28 mouse cellular contexts compared by ENCODE assay signal in the genomic region with DNA sequence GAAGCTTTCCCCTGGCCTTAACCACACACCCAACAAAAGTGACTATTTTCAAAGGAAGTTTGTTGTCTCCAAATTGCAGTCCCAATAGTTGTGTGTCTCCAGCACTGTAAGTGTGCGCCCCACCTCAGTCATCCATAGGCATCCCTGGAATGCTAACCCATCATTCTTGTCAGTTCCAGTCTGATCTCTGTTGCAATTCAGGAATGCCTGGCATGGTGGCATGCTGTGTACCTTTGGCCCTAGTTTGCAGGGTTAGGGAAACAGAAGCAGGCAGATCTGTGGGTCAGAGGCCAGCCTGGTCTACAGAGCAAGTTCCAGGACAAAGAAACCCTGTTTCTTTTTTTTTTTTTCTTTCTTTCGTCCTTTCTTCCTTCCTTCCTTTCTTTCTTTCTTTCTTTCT. TPM values are rescaled to one million over a fixed set of nuclear protein-coding genes. Genes with fewer than 3 reads are reported as not detected.
DNase-seq lines count a peak whose midpoint lies in the region; ATAC-seq and TF ChIP-seq lines count a peak whose summit lies in the region.
"Had no signal": no experiment of that assay in that cellular context is flagged by ENCODE, and none has a peak within 500 bp of the region (broad histone marks: within the 10 kb centered on the region; RNA-seq: fewer than 3 reads in every experiment).

No protein-coding gene starts in this region.

- H3K27me3 ChIP-seq in kidney, adult 2 months (replicated peaks; ENCODE audit: control insufficient read depth, insufficient read depth, low read length): no peaks in the 10 kb centered on the region
- H3K27me3 ChIP-seq in Patski: no peaks in the 10 kb centered on the region
- H3K27me3 ChIP-seq: forebrain, embryonic 13.5 days; limb, embryonic 12.5 days; liver, embryonic 12.5 days; megakaryocyte, embryonic 14.5 days; midbrain, embryonic 13.5 days; stomach, embryonic 15.5 days had no signal

- H3K4me1 ChIP-seq in kidney, adult 2 months (ENCODE audit: control insufficient read depth, insufficient read depth, low read length): no peaks in the 10 kb centered on the region; the same call in 1 of the 2 replicates
- H3K4me1 ChIP-seq: forebrain, embryonic 13.5 days; limb, embryonic 12.5 days; liver, embryonic 12.5 days; megakaryocyte, embryonic 14.5 days; midbrain, embryonic 13.5 days; stomach, embryonic 15.5 days had no signal

- DNase-seq in kidney, adult 2 months: peak; percentile 67
- no peak for DNase-seq in kidney, postnatal 4 days
- DNase-seq in ES-CJ7 (ENCODE audit: low read depth, low spot score) (peak; percentile 63), Patski (ENCODE audit: low read depth, low spot score) (no peak)
- DNase-seq in kidney, postnatal 36 days: peak; percentile 54 to 68
- DNase-seq in spleen, postnatal 10 days (ENCODE audit: low spot score in 2 of 2): no peak
- no peak for DNase-seq in right cerebral cortex, postnatal 10 days (ENCODE audit: low spot score in 2 of 2)
- DNase-seq: adrenal gland, adult 8-10 months; B cell, adult 2 months; cerebellum, adult 2 months; cerebellum, postnatal 14 days; gastrocnemius, postnatal 14 days; liver, postnatal 0 days; lung, postnatal 36 days; right cerebral cortex, postnatal 14 days had no signal

- no peak overlapping the region for H3K27ac ChIP-seq in kidney, adult 2 months (ENCODE audit: insufficient read depth, low read depth, low read length)
- H3K27ac ChIP-seq: forebrain, embryonic 13.5 days; left cerebral cortex, adult 2 months; limb, embryonic 12.5 days; liver, embryonic 12.5 days; midbrain, embryonic 13.5 days; stomach, embryonic 15.5 days had no signal

- CTCF ChIA-PET in Patski (lab: Charles Lee): interaction anchor here (1.9 kb wide), 1 partner anchor 14 kb away, joined by 7 read pairs; no protein-coding TSS in a partner anchor

- POLR2A ChIA-PET in Patski (lab: Charles Lee): no interaction called here

- TF ChIP-seq POLR2A in kidney, adult 2 months (IDR thresholded peaks at IDR 0.05; ENCODE audit: low read depth, low read length): no peak

- no peak for TF ChIP-seq CTCF in kidney, adult 2 months (conservative IDR thresholded peaks at IDR 0.05; ENCODE audit: insufficient read depth, insufficient read length, low read depth, low read length)
- no peak for TF ChIP-seq CTCF in Patski (IDR thresholded peaks at IDR 0.05)

- in situ Hi-C loops in Patski (cut with MboI; ENCODE audit: low pct_unique_long_range_greater_than_20kb): no loop called here

- H3K36me3 ChIP-seq in kidney, adult 2 months (ENCODE audit: control insufficient read depth, insufficient read depth, low read length): no peaks in the 10 kb centered on the region
- H3K36me3 ChIP-seq: stomach, embryonic 15.5 days had no signal

- no peak overlapping the region for H3K4me3 ChIP-seq in kidney, adult 2 months (ENCODE audit: insufficient read depth, low read depth, low read length)
- H3K4me3 ChIP-seq: forebrain, embryonic 13.5 days; left cerebral cortex, adult 2 months; limb, embryonic 12.5 days; liver, embryonic 12.5 days; megakaryocyte, embryonic 14.5 days; midbrain, embryonic 13.5 days; stomach, embryonic 15.5 days had no signal

- ATAC-seq in Patski: peak; percentile 89
- ATAC-seq: activated CD4-positive, CD25-positive, alpha-beta regulatory T cell, adult 4 months; forebrain, embryonic 13.5 days; hindbrain, embryonic 16.5 days; liver, embryonic 12.5 days; liver, postnatal 0 days; midbrain, embryonic 13.5 days had no signal

- 45% methylated on average over 2 of the region's 2 CpGs for WGBS in kidney, adult 2 months

RNA-seq across cellular contexts. Expression of gene Rnf44, which starts 23.2 kb away (rescaled TPM):
- 191 and 192 TPM in 2 replicates for polyA plus RNA-seq in kidney, adult 2 months (2012; rRNA removed)
- 115 TPM for polyA plus RNA-seq in Patski (2021)

RNA-seq across cellular contexts. Expression of gene Cdhr2, which starts 30.8 kb away (rescaled TPM):
- polyA plus RNA-seq in kidney, adult 2 months (2012; rRNA removed): 31.3 and 37.9 TPM in 2 replicates
- polyA plus RNA-seq in Patski (2021): not detected
- polyA plus RNA-seq: embryonic facial prominence, embryonic 11.5 days; heart, embryonic 14.5 days; hindbrain, embryonic 11.5 days; lung, embryonic 16.5 days had no signal

RNA-seq across cellular contexts. Expression of gene Faf2, which starts 48.9 kb away (rescaled TPM):
- 26.3 and 27.9 TPM in 2 replicates for polyA plus RNA-seq in kidney, adult 2 months (2012; rRNA removed)
- polyA plus RNA-seq in Patski (2021): 64.0 TPM

RNA-seq across cellular contexts. Expression of gene Cltb, which starts 59.3 kb away (rescaled TPM):
- polyA plus RNA-seq in kidney, adult 2 months (2012; rRNA removed): 102 and 119 TPM in 2 replicates
- 33.9 TPM for polyA plus RNA-seq in Patski (2021)

Comparison
In these comparisons a context has a peak if more than half of its experiments do, and no peak if none do; other contexts are left out.
1. DNase-seq: peak in kidney, adult 2 months (single experiment), ES-CJ7 (single experiment) and kidney, postnatal 36 days (2 of 2); none in kidney, postnatal 4 days (0 of 2), Patski (single experiment), spleen, postnatal 10 days (0 of 2) and right cerebral cortex, postnatal 10 days (0 of 2).
2. RNA of gene Cdhr2, which starts 30.8 kb away (polyA plus RNA-seq): 31.3 to 37.9 TPM in kidney, adult 2 months; not detected in Patski (single experiment); every median in the first group is over 10 times any median in the second.